Mouse (Mus musculus): ENCODE data around the gene Olfr1453. TPM values are rescaled to one million over a fixed set of nuclear protein-coding genes. Genes with fewer than 3 reads are reported as not detected.
"Not testable (repeated sequence)": the region's sequence is repeated elsewhere in the genome, so short reads cannot be mapped to it uniquely, and the experiment has no call there.

The Olfr1453 gene
- not detected in 2 replicates for total RNA-seq (2015; ENCODE audit: low replicate concordance)
- total RNA-seq (2017; ENCODE audit: low replicate concordance): not detected in 2 replicates

GRCm38 (mm10) chr19:13028227-13028626 lies at the start of gene Olfr1453:
Gene Olfr1453, minus strand, starts transcription at chr19:13028327.
- no peak for ATAC-seq (replicated peaks; ENCODE audit: low FRiP score, poor library complexity, severe bottlenecking)

GRCm38 (mm10) chr19:13060310-13060709 lies 32.2 kb upstream of the Olfr1453 start, which contains the start of gene Olfr1454:
Gene Olfr1454, plus strand, starts transcription at chr19:13060610.
- ATAC-seq (replicated peaks; ENCODE audit: low FRiP score, poor library complexity, severe bottlenecking): no peak

- ATAC-seq (replicated peaks; ENCODE audit: low FRiP score, poor library complexity, severe bottlenecking): no peak
Observed at GRCm38 (mm10) chr19:12994714-12995113, 33.4 kb downstream of the Olfr1453 start, which contains the start of gene Olfr1451. Gene Olfr1451, plus strand, starts transcription at chr19:12995014.

DNA sequence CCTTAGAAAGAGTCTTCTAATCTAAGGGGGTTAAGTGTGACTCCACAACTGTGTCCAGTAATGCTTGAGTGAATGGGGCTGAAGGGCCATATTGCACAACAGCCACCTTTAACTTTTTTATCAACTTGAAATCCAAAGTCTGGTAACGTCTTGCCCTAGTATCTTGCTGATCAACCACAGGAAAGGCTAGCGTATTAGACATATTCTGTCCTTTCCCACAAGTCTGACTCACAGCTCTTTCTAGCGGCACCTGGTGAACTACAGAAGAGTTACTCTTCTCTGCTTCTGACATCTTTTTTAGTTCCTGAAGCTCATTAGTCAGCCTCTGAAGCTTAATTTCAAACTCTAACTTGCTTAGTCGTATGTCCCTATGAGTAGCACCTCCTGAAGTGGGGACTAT lies 35.8 kb downstream of the Olfr1453 start:
- not testable (repeated sequence) for ATAC-seq (replicated peaks; ENCODE audit: low FRiP score, poor library complexity, severe bottlenecking)

Other genes with a start within 250 kb of the Olfr1453 start
- gene Zfp91, start 232.2 kb downstream of the Olfr1453 start, total RNA-seq (2015; ENCODE audit: low replicate concordance): 101 and 140 TPM in 2 replicates
- gene Zfp91, start 232.2 kb downstream of the Olfr1453 start, total RNA-seq (2017; ENCODE audit: low replicate concordance): 140 and 154 TPM in 2 replicates
- 0.84 and 2.9 TPM in 2 replicates for gene Lpxn, start 232.1 kb downstream of the Olfr1453 start, total RNA-seq (2015; ENCODE audit: low replicate concordance)
- gene Lpxn, start 232.1 kb downstream of the Olfr1453 start, total RNA-seq (2017; ENCODE audit: low replicate concordance): 1.3 and 3.2 TPM in 2 replicates
- not detected in 2 replicates for gene Gm5244, start 181.6 kb downstream of the Olfr1453 start, total RNA-seq (2015; ENCODE audit: low replicate concordance)
- gene Gm5244, start 181.6 kb downstream of the Olfr1453 start, total RNA-seq (2017; ENCODE audit: low replicate concordance): not detected in 2 replicates
- gene Olfr1444, start 171.0 kb downstream of the Olfr1453 start, total RNA-seq (2015; ENCODE audit: low replicate concordance): not detected in 2 replicates
- not detected in 2 replicates for gene Olfr1444, start 171.0 kb downstream of the Olfr1453 start, total RNA-seq (2017; ENCODE audit: low replicate concordance)
- not detected in 2 replicates for gene Olfr1445, start 144.5 kb downstream of the Olfr1453 start, total RNA-seq (2015; ENCODE audit: low replicate concordance)
- gene Olfr1445, start 144.5 kb downstream of the Olfr1453 start, total RNA-seq (2017; ENCODE audit: low replicate concordance): not detected in 2 replicates
- not detected in 2 replicates for gene Olfr1446, start 134.8 kb downstream of the Olfr1453 start, total RNA-seq (2015; ENCODE audit: low replicate concordance)
- not detected in 2 replicates for gene Olfr1446, start 134.8 kb downstream of the Olfr1453 start, total RNA-seq (2017; ENCODE audit: low replicate concordance)
- gene Olfr1447, start 124.6 kb downstream of the Olfr1453 start, total RNA-seq (2015; ENCODE audit: low replicate concordance): not detected in 2 replicates
- not detected in 2 replicates for gene Olfr1447, start 124.6 kb downstream of the Olfr1453 start, total RNA-seq (2017; ENCODE audit: low replicate concordance)
- gene Olfr1448, start 103.9 kb downstream of the Olfr1453 start, total RNA-seq (2015; ENCODE audit: low replicate concordance): not detected in 2 replicates
- gene Olfr1448, start 103.9 kb downstream of the Olfr1453 start, total RNA-seq (2017; ENCODE audit: low replicate concordance): not detected in 2 replicates
- gene Olfr1449, start 97.5 kb downstream of the Olfr1453 start, total RNA-seq (2015; ENCODE audit: low replicate concordance): not detected in 2 replicates
- gene Olfr1449, start 97.5 kb downstream of the Olfr1453 start, total RNA-seq (2017; ENCODE audit: low replicate concordance): not detected in 2 replicates
- not detected in 2 replicates for gene Olfr1450, start 78.1 kb downstream of the Olfr1453 start, total RNA-seq (2015; ENCODE audit: low replicate concordance)
- gene Olfr1450, start 78.1 kb downstream of the Olfr1453 start, total RNA-seq (2017; ENCODE audit: low replicate concordance): not detected in 2 replicates
- not detected in 2 replicates for gene Olfr1451, start 33.3 kb downstream of the Olfr1453 start, total RNA-seq (2015; ENCODE audit: low replicate concordance)
- gene Olfr1451, start 33.3 kb downstream of the Olfr1453 start, total RNA-seq (2017; ENCODE audit: low replicate concordance): not detected in 2 replicates
- gene Olfr1454, start 32.3 kb upstream of the Olfr1453 start, total RNA-seq (2015; ENCODE audit: low replicate concordance): not detected in 2 replicates
- not detected in 2 replicates for gene Olfr1454, start 32.3 kb upstream of the Olfr1453 start, total RNA-seq (2017; ENCODE audit: low replicate concordance)
- not detected in 2 replicates for gene Olfr1457, start 69.6 kb upstream of the Olfr1453 start, total RNA-seq (2015; ENCODE audit: low replicate concordance)
- not detected in 2 replicates for gene Olfr1457, start 69.6 kb upstream of the Olfr1453 start, total RNA-seq (2017; ENCODE audit: low replicate concordance)
- gene Olfr1458, start 78.4 kb upstream of the Olfr1453 start, total RNA-seq (2015; ENCODE audit: low replicate concordance): not detected in 2 replicates
- not detected in 2 replicates for gene Olfr1458, start 78.4 kb upstream of the Olfr1453 start, total RNA-seq (2017; ENCODE audit: low replicate concordance)
- gene Olfr1459, start 121.2 kb upstream of the Olfr1453 start, total RNA-seq (2015; ENCODE audit: low replicate concordance): not detected in 2 replicates
- not detected in 2 replicates for gene Olfr1459, start 121.2 kb upstream of the Olfr1453 start, total RNA-seq (2017; ENCODE audit: low replicate concordance)
- gene Olfr1461, start 134.7 kb upstream of the Olfr1453 start, total RNA-seq (2015; ENCODE audit: low replicate concordance): not detected in 2 replicates
- gene Olfr1461, start 134.7 kb upstream of the Olfr1453 start, total RNA-seq (2017; ENCODE audit: low replicate concordance): not detected in 2 replicates
- gene Olfr1462, start 157.4 kb upstream of the Olfr1453 start, total RNA-seq (2015; ENCODE audit: low replicate concordance): not detected in 2 replicates
- not detected in 2 replicates for gene Olfr1462, start 157.4 kb upstream of the Olfr1453 start, total RNA-seq (2017; ENCODE audit: low replicate concordance)
- gene Olfr1463, start 203.0 kb upstream of the Olfr1453 start, total RNA-seq (2015; ENCODE audit: low replicate concordance): not detected in 2 replicates
- not detected in 2 replicates for gene Olfr1463, start 203.0 kb upstream of the Olfr1453 start, total RNA-seq (2017; ENCODE audit: low replicate concordance)